ENCODE assay signal across 13 mouse cellular contexts in genomic region chr9:63719770-63720440, GRCm38 (mm10). TPM values are rescaled to one million over a fixed set of nuclear protein-coding genes. Genes with fewer than 3 reads are reported as not detected.
DNase-seq lines count a peak whose midpoint lies in the region; ATAC-seq lines count a peak whose summit lies in the region.
"Had no signal": no experiment of that assay in that cellular context is flagged by ENCODE, and none has a peak within 500 bp of the region (broad histone marks: within the 10 kb centered on the region; RNA-seq: fewer than 3 reads in every experiment).

No protein-coding gene starts in this region.

- DNase-seq in heart, embryonic 10.5 days (ENCODE audit: low spot score) = no peak
- DNase-seq in heart, adult 18-20 months = no peak
- peak; percentile 38 for DNase-seq in thymus, postnatal 14 days
- DNase-seq in thymus, postnatal 10 days (ENCODE audit: low spot score in 2 of 2) = no peak
- DNase-seq in cerebellum, adult 9-11 months = peak; percentile 63
- DNase-seq in testis, postnatal 14 days (ENCODE audit: low spot score) = no peak
- DNase-seq: heart, adult 11 months; lung, embryonic 14.5 days; midbrain, embryonic 14.5 days had no signal

- WGBS in heart, embryonic 10.5 days = 79% methylated on average over 16 of the region's 16 CpGs

- no peaks in the 10 kb centered on the region for H3K9me3 ChIP-seq in heart, embryonic 10.5 days
- H3K9me3 ChIP-seq: G1E; hindbrain, embryonic 12.5 days had no signal

- H3K27me3 ChIP-seq in heart, embryonic 10.5 days (ENCODE audit: insufficient read depth, poor library complexity, severe bottlenecking) = no peaks in the 10 kb centered on the region
- H3K27me3 ChIP-seq: hindbrain, embryonic 12.5 days had no signal

- H3K4me3 ChIP-seq in heart, embryonic 10.5 days = no peak overlapping the region
- H3K4me3 ChIP-seq: hindbrain, embryonic 12.5 days had no signal

- no peak for ATAC-seq in megakaryocyte progenitor cell, adult 5-6 weeks (replicated peaks; ENCODE audit: poor library complexity)
- ATAC-seq: forebrain, embryonic 16.5 days had no signal

- peaks cover 100% of the 10 kb centered on the region for H3K4me1 ChIP-seq in heart, embryonic 10.5 days

- H3K27ac ChIP-seq in heart, embryonic 10.5 days = peak overlapping the region; percentile 31; the same call in 1 of the 2 replicates
- H3K27ac ChIP-seq: hindbrain, embryonic 12.5 days had no signal

- 0 out of 2 replicates have a peak, but pooled peaks cover 2% of the 10 kb centered on the region for H3K36me3 ChIP-seq in heart, embryonic 10.5 days
- H3K36me3 ChIP-seq: G1E; hindbrain, embryonic 12.5 days had no signal

RNA-seq across cellular contexts. Expression of gene Smad3, which starts 37.9 kb away (rescaled TPM):
- polyA plus RNA-seq in heart, embryonic 10.5 days (2016; fragmentation: Nextera tagmentation; extraction: Ambion mirVana) = 15.2 and 20.0 TPM in 2 replicates
- total RNA-seq in heart, adult 18-20 months (2021) = 10 to 100 TPM in 1 of 2 experiments, 1 to 10 TPM in 1; 9.1 to 10.3 TPM
- total RNA-seq in megakaryocyte progenitor cell, adult 5-6 weeks (2015) = 12.6 and 14.4 TPM in 2 replicates
- total RNA-seq in megakaryocyte progenitor cell, adult 5-6 weeks (2017) = 16.7 and 16.8 TPM in 2 replicates

Comparison
In these comparisons a context has a peak if more than half of its experiments do, and no peak if none do; other contexts are left out.
1. DNase-seq: peak in thymus, postnatal 14 days (single experiment) and cerebellum, adult 9-11 months (single experiment); none in heart, embryonic 10.5 days (single experiment), heart, adult 18-20 months (0 of 2), thymus, postnatal 10 days (0 of 2) and testis, postnatal 14 days (single experiment).